Mouse (Mus musculus) urinary bladder, postnatal 14 days (tissue): ENCODE data around the gene Fam192a.

Experiments
- DNase-seq: peaks from one replicate; pipeline ENCODE4 v3.0.0; 2021; ENCODE audit warnings: low spot score

The Fam192a gene

GRCm38 (mm10) chr8:94571896-94572295, 29.9 kb downstream of the Fam192a start:
- DNase-seq, result no peak

GRCm38 (mm10) chr8:94569419-94569818, 32.4 kb downstream of the Fam192a start:
- no peak for DNase-seq

GRCm38 (mm10) chr8:94568098-94568497, 33.7 kb downstream of the Fam192a start:
- peak; percentile 24 for DNase-seq

- no peak for DNase-seq
Observed at GRCm38 (mm10) chr8:94567159-94567849, 34.5 kb downstream of the Fam192a start.

GRCm38 (mm10) chr8:94566446-94567158, 35.2 kb downstream of the Fam192a start:
- DNase-seq, result no peak

GRCm38 (mm10) chr8:94566033-94566432, 35.8 kb downstream of the Fam192a start:
- DNase-seq, result no peak

GRCm38 (mm10) chr8:94564421-94564820, 37.4 kb downstream of the Fam192a start:
- DNase-seq, result no peak

- no peak for DNase-seq
Observed at GRCm38 (mm10) chr8:94561256-94561655, 40.5 kb downstream of the Fam192a start.

GRCm38 (mm10) chr8:94557281-94557680, 44.5 kb downstream of the Fam192a start:
- DNase-seq, result no peak

- DNase-seq, result no peak
Observed at GRCm38 (mm10) chr8:94552696-94553095, 49.1 kb downstream of the Fam192a start.

GRCm38 (mm10) chr8:94551471-94552422, 50.0 kb downstream of the Fam192a start:
- DNase-seq, result no peak

- DNase-seq, result no peak
Observed at GRCm38 (mm10) chr8:94549998-94550397, 51.8 kb downstream of the Fam192a start.

- no peak for DNase-seq
Observed at GRCm38 (mm10) chr8:94549482-94549881, 52.3 kb downstream of the Fam192a start.

GRCm38 (mm10) chr8:94549041-94549440, 52.8 kb downstream of the Fam192a start:
- no peak for DNase-seq

- no peak for DNase-seq
Observed at GRCm38 (mm10) chr8:94543981-94544380, 57.8 kb downstream of the Fam192a start.

GRCm38 (mm10) chr8:94540889-94541795, 60.7 kb downstream of the Fam192a start:
- no peak for DNase-seq

- no peak for DNase-seq
Observed at GRCm38 (mm10) chr8:94540025-94540424, 61.8 kb downstream of the Fam192a start.

- DNase-seq, result no peak
Observed at GRCm38 (mm10) chr8:94537456-94537855, 64.3 kb downstream of the Fam192a start.

- no peak for DNase-seq
Observed at GRCm38 (mm10) chr8:94535631-94536030, 66.2 kb downstream of the Fam192a start.

- DNase-seq, result no peak
Observed at GRCm38 (mm10) chr8:94534612-94535011, 67.2 kb downstream of the Fam192a start.
